Mouse (Mus musculus): ENCODE data around the gene Ndufs7.

GRCm38 (mm10) chr10:80227166-80227539 is 21.8 kb upstream of the Ndufs7 start:
- TF ChIP-seq CTCF (IDR thresholded peaks at IDR 0.05; ENCODE audit: borderline replicate concordance, control insufficient read depth, extremely low read depth, insufficient read depth, low read length, poor library complexity) (no peak), POLR2A (IDR thresholded peaks at IDR 0.05; ENCODE audit: control insufficient read depth, extremely low read depth, insufficient read depth, low read length, poor library complexity) (no peak)

Data from thymus, adult 2 months (tissue).